Mouse (Mus musculus) neural tube, embryonic 13.5 days (tissue): ENCODE measurements around the gene Uggt2. TPM values are rescaled to one million over a fixed set of nuclear protein-coding genes. Genes with fewer than 3 reads are reported as not detected.
A peak's percentile ranks its signal among the peaks of the same experiment; 100 is the strongest.

ENCODE experiments used
- ATAC-seq: fragments of 200-750 bp; cut with Nextera tagmentation; 2 replicates; pipeline ENCODE4 v1.8.0; 2017; ENCODE audit warnings: low read depth, mild to moderate bottlenecking, moderate TSS enrichment, moderate library complexity
- H3K27ac ChIP-seq: fragments of 300-500 bp; sonication (generic); replicated peaks from 2 replicates; pipeline ENCODE4 v1.5.1; 2015; ENCODE audit warnings: moderate library complexity, mild to moderate bottlenecking, inconsistent platforms
- H3K27me3 ChIP-seq: fragments of 300-500 bp; sonication (generic); 2 replicates; pipeline ENCODE4 v1.6.1; 2015; ENCODE audit warnings: mild to moderate bottlenecking, inconsistent platforms
- H3K36me3 ChIP-seq: fragments of 300-500 bp; sonication (generic); 2 replicates; pipeline ENCODE4 v1.6.1; 2015; ENCODE audit warnings: mild to moderate bottlenecking, inconsistent platforms
- H3K4me1 ChIP-seq: fragments of 300-500 bp; sonication (generic); replicated peaks from 2 replicates; pipeline ENCODE4 v1.6.1; 2015; ENCODE audit warnings: inconsistent platforms
- H3K4me2 ChIP-seq: fragments of 300-500 bp; sonication (generic); 2 replicates; pipeline ENCODE4 v1.6.1; 2015; ENCODE audit warnings: inconsistent platforms, mild to moderate bottlenecking, moderate library complexity
- H3K4me3 ChIP-seq: fragments of 300-500 bp; sonication (generic); 2 replicates; pipeline ENCODE4 v1.5.1; 2015; ENCODE audit warnings: mild to moderate bottlenecking, inconsistent platforms
- H3K9ac ChIP-seq: fragments of 300-500 bp; sonication (generic); 2 replicates; pipeline ENCODE4 v1.6.1; 2015; ENCODE audit warnings: moderate library complexity, mild to moderate bottlenecking, inconsistent platforms
- H3K9me3 ChIP-seq: fragments of 300-500 bp; sonication (generic); 2 replicates; pipeline ENCODE4 v1.6.1; 2016; ENCODE audit warnings: inconsistent platforms
- WGBS: fragments of 180-500 bp; shearing (Covaris S2); methylation state at CpG from one replicate; pipeline ENCODE4 v1.1.7; 2015; 5-methylcytosine and 5-hydroxymethylcytosine counted together
- polyA plus RNA-seq: library from polyadenylated mRNA; unstranded; fragments of >200 nt; fragmentation: Nextera tagmentation; extraction: Ambion mirVana; gene quantifications from 2 replicates; pipeline ENCODE4 v1.2.1, GENCODE M21; 2015

The Uggt2 gene
- polyA plus RNA-seq, 1 experiment from 2014 or later = 16.3 TPM

DNA sequence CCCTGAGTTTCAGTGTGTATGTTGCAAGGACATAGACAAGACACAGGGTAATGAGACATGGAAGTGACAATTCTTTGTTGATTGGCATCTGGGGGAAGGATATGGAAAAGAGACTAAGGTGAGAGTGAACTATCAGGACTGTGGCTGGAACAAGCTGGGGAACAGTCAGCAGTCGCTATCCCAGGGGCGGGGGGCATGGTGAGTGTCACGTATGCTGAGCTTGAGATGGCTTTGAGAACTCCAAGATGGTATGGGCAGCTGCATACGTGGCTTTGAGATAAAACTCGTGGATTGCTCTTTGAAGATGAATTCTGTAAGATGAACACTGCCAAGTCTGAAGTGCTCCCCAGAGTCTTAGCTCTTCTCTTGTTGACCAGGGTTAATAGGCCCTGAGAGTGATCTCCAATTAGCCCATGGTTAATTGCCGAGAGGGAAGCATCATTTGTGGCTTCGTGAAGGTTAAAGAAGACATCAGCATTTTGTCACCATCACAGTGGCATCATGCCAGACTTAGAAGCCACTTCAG is 9.6 kb upstream of the Uggt2 start:
- WGBS = 57% methylated on average over 7 of the region's 7 CpGs
- H3K27me3 ChIP-seq = no peaks in the 10 kb centered on the region
- H3K36me3 ChIP-seq = no peaks in the 10 kb centered on the region
- no peak overlapping the region for H3K9ac ChIP-seq
- no peak for ATAC-seq
- H3K9me3 ChIP-seq = no peaks in the 10 kb centered on the region
- no peak overlapping the region for H3K4me3 ChIP-seq
- 0 out of 2 replicates have a peak, but pooled peaks cover 3% of the 10 kb centered on the region for H3K4me1 ChIP-seq
- no peak overlapping the region for H3K27ac ChIP-seq
- no peak overlapping the region for H3K4me2 ChIP-seq

DNA sequence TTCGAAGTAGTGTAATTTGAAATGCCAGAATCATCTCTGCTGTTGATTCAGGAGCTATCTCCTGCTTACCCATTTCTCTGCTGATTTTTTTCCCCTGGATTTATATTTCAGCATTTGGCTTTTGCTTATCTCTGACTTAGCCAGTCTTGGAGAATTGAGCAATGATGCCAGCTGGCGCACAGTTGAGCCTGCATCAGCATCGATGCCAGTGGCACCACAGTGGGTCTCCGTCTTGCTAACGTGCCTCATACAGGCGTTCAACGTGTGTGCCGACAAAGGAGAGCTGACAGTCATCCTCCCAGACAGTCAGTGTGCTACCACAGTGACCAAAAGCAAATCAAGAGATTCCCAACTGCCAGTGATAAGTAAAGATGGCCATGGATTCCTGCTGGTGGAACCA is 8.4 kb upstream of the Uggt2 start:
- Histone ChIP-seq H3K27ac (no peak overlapping the region), H3K4me3 (no peak overlapping the region), H3K4me1 (0 out of 2 replicates have a peak, but pooled peaks cover 3% of the 10 kb centered on the region), H3K9me3 (no peaks in the 10 kb centered on the region), H3K36me3 (no peaks in the 10 kb centered on the region), H3K9ac (no peak overlapping the region), H3K27me3 (no peaks in the 10 kb centered on the region), H3K4me2 (no peak overlapping the region)
- no peak for ATAC-seq
- 94% methylated on average over 8 of the region's 8 CpGs for WGBS

DNA sequence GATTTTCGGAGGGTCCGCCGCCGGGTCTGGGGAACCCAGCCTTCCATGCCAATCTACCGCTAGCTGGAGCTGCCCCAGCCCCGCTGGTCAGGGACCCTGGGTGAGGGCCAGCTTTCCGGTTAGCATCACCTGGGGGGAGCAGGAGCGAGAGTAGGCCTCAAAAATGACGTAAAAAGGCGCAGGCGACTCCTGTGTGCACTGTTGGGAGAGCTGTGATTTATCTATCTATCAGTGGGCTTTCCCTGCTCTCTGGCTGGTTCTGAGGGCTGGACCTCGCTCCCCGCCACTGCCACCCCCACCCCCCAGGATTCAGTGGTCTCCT is 301 bp upstream of the Uggt2 start:
- Histone ChIP-seq H3K27me3 (no peaks in the 10 kb centered on the region), H3K36me3 (peaks cover 2% of the 10 kb centered on the region; the same call in 1 of the 2 replicates), H3K9me3 (no peaks in the 10 kb centered on the region), H3K9ac (peak overlapping the region; percentile 94), H3K27ac (peak overlapping the region; percentile 92), H3K4me2 (peak overlapping the region; percentile 79), H3K4me3 (peak overlapping the region; percentile 83), H3K4me1 (peaks cover 19% of the 10 kb centered on the region)
- WGBS = under 1% methylated on average over 13 of the region's 13 CpGs
- ATAC-seq = peak; percentile 88

DNA sequence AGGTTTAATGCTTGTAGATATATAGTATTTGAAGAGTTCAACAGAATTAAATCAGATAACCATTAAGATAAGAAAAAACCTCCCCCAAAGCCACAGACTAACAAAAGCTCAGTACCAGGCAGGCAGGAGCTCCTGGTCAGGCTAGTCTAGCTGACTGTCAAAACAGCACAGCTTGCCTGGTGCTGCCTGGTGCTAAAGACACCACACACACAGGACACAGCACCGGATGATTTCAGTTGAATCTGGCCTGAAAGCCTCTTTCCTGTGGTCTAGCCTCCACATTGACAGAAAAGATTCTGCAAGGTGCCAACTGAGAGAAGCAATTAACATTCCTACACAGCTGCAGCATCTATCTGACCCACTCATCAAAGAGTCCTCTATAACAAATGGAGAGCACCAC is 37.4 kb downstream of the Uggt2 start:
- no peak overlapping the region for H3K9ac ChIP-seq
- ATAC-seq = no peak
- H3K4me2 ChIP-seq = no peak overlapping the region
- no peak overlapping the region for H3K4me3 ChIP-seq
- no peaks in the 10 kb centered on the region for H3K9me3 ChIP-seq
- WGBS = 96% methylated on average over 1 of the region's 1 CpGs
- H3K36me3 ChIP-seq = peaks cover 32% of the 10 kb centered on the region
- H3K4me1 ChIP-seq = no peaks in the 10 kb centered on the region
- no peaks in the 10 kb centered on the region for H3K27me3 ChIP-seq
- no peak overlapping the region for H3K27ac ChIP-seq

DNA sequence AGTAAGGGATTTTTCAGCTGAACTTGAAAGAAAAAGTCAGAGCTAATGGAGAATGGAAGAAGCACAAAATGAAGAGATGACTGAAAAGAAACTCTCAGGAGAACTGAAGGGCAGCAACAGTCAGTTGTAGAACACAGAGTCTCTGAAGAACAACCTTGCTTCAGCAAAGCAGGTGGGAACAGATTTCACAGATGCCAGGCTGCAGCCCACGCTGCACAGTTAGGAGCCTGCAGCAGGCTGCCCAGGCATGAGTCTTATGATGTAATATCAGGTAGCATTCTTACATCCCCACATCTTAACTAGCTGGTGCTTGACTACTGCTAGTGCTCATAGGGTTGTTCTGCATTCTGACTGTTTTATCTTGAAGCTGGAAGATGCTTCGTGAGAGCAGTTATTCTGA is 38.5 kb downstream of the Uggt2 start:
- H3K4me2 ChIP-seq = no peak overlapping the region
- no peak overlapping the region for H3K9ac ChIP-seq
- peaks cover 34% of the 10 kb centered on the region for H3K36me3 ChIP-seq
- H3K4me3 ChIP-seq = no peak overlapping the region
- no peak for ATAC-seq
- WGBS = 93% methylated on average over 2 of the region's 2 CpGs
- no peak overlapping the region for H3K27ac ChIP-seq
- no peaks in the 10 kb centered on the region for H3K27me3 ChIP-seq
- no peaks in the 10 kb centered on the region for H3K4me1 ChIP-seq
- H3K9me3 ChIP-seq = no peaks in the 10 kb centered on the region

DNA sequence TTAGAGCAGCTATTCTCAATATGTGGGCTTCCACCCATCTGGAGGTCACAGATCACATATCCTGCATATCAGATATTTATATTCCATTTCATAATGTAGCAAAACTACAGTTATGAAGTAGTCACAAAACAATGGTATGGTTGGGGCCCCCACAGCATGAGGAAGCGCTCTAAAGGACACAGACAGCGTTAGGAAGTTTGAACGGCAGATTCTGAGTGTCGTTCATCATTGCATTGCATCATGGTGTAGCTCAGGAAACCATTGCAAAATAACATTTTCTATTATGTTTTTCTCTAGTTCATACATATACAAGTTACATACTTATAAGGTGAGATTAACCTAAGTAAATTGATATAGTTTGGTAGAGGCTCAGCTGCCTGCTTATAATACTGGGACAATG is 42.2 kb downstream of the Uggt2 start:
- H3K27me3 ChIP-seq = no peaks in the 10 kb centered on the region
- no peak for ATAC-seq
- 97% methylated on average over 4 of the region's 4 CpGs for WGBS

DNA sequence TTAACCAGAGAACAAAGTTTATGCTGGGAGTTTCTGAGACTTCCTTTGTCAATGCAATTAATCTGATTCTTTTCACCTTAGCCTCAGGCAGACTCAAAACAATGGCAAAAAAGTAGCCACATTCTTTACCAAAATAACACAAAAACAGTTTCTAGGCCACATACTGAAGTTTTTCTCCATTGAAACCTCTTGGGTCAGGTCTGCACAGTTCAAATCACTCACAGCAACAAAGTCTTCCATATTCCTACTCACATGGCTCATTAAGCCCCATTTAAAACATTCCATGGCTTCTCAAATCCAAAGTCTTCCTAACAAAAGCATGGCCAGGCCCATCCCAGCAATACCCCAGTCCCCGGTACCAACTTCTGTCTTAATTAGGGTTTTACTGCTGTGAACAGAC is 46.3 kb downstream of the Uggt2 start:
- no peak for ATAC-seq
- H3K4me2 ChIP-seq = no peak overlapping the region
- no peak overlapping the region for H3K9ac ChIP-seq
- H3K36me3 ChIP-seq = peaks cover 53% of the 10 kb centered on the region
- H3K27me3 ChIP-seq = no peaks in the 10 kb centered on the region
- H3K4me3 ChIP-seq = no peak overlapping the region
- no peaks in the 10 kb centered on the region for H3K4me1 ChIP-seq
- no peaks in the 10 kb centered on the region for H3K9me3 ChIP-seq
- no peak overlapping the region for H3K27ac ChIP-seq
- WGBS = 43% methylated on average over 1 of the region's 1 CpGs

More for the DNA sequence above, 42.2 kb downstream of the Uggt2 start:
- H3K9ac ChIP-seq = no peak overlapping the region
- H3K27ac ChIP-seq = no peak overlapping the region
- no peaks in the 10 kb centered on the region for H3K4me1 ChIP-seq
- peaks cover 56% of the 10 kb centered on the region for H3K36me3 ChIP-seq
- no peak overlapping the region for H3K4me3 ChIP-seq
- H3K4me2 ChIP-seq = no peak overlapping the region
- no peaks in the 10 kb centered on the region for H3K9me3 ChIP-seq

DNA sequence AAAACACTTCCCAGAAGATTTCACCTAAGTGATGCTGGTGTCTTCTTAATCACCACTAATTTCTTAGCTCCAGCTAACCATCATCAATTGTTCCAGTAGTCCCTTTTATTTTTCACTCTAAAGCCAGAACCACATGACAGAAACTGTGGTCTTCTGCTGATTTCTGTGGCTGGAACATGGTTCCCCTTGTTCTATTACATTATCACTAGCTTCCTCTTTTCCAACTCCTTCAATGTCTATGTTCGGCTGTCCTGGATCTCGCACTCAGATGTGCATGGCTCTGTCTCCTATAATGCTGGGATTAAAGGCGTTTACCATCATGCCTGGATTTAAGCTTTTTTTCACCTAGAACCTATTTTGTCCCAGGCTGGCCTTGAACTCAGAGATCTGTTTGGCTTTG is 46.9 kb downstream of the Uggt2 start:
- no peak overlapping the region for H3K9ac ChIP-seq
- H3K27ac ChIP-seq = no peak overlapping the region
- no peak for ATAC-seq
- H3K4me3 ChIP-seq = no peak overlapping the region
- WGBS = 97% methylated on average over 3 of the region's 3 CpGs
- peaks cover 50% of the 10 kb centered on the region for H3K36me3 ChIP-seq
- H3K4me2 ChIP-seq = no peak overlapping the region
- H3K9me3 ChIP-seq = no peaks in the 10 kb centered on the region
- no peaks in the 10 kb centered on the region for H3K4me1 ChIP-seq
- H3K27me3 ChIP-seq = no peaks in the 10 kb centered on the region

DNA sequence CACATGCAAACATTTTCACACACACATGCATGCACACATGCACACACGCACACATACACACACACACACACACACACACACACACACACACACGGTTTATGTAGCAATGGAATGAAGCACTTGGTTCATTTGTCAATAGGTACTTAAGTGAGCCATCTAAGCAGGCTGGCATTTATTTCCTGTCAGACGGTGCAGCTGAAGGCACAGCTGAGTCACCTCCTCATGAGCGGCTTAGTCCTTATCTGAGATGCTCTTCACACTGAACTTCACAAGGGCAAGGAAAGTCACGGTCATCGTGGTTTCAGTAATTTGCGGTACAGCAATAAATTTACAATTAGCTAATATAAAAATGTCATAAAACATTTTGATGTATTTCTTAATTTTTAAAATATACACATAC is 55.5 kb downstream of the Uggt2 start:
- WGBS = 85% methylated on average over 7 of the region's 7 CpGs
- Histone ChIP-seq H3K27me3 (no peaks in the 10 kb centered on the region), H3K9me3 (no peaks in the 10 kb centered on the region), H3K27ac (no peak overlapping the region), H3K9ac (no peak overlapping the region), H3K4me1 (no peaks in the 10 kb centered on the region), H3K36me3 (peaks cover 23% of the 10 kb centered on the region), H3K4me3 (no peak overlapping the region), H3K4me2 (no peak overlapping the region)
- ATAC-seq = no peak

DNA sequence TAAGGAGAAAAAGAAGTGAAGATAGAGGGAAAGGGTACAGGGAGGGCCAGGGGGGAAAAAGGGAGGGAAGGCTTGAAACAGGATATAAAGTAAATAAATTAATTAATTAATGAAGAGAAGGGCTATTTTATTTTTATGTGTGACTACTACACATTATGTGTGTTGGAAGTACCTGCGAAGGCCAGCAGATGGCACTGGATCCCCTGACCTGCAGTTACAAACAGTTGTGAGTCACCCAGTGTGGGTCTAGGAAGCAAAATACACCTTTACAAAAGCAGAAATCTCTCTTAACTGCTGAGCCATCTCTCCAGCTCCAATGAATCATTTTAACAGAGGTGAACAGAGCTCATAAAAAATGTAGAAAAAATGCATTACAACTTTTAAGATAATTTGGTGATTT is 59.0 kb downstream of the Uggt2 start:
- no peaks in the 10 kb centered on the region for H3K27me3 ChIP-seq
- H3K4me2 ChIP-seq = no peak overlapping the region
- no peaks in the 10 kb centered on the region for H3K9me3 ChIP-seq
- ATAC-seq = 0 out of 2 replicates have a peak, but pooled peaks have one; percentile 43
- 69% methylated on average over 1 of the region's 1 CpGs for WGBS
- no peaks in the 10 kb centered on the region for H3K4me1 ChIP-seq
- no peak overlapping the region for H3K27ac ChIP-seq
- no peak overlapping the region for H3K9ac ChIP-seq
- peaks cover 28% of the 10 kb centered on the region for H3K36me3 ChIP-seq
- no peak overlapping the region for H3K4me3 ChIP-seq

DNA sequence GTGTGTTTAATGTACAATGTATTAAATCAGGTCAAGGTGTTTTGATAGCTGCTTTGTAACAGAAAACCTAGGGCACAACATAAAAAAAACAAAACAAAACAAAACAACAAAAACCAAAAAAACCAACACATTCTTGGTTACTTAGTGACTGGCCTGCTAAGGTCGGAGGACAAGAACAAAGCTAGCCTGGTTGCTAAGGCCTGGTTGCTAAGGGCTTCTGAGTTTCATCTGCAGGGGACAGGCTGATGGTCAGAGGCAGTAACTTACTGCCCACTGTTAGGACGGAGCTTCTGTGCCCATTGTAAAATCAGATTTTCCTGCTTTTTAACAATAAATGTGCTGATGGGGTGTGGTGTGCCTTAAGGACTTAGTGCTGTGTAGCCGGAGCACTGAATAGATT is 61.5 kb downstream of the Uggt2 start:
- Histone ChIP-seq H3K9ac (no peak overlapping the region), H3K27me3 (no peaks in the 10 kb centered on the region), H3K9me3 (no peaks in the 10 kb centered on the region), H3K36me3 (peaks cover 42% of the 10 kb centered on the region), H3K4me1 (no peaks in the 10 kb centered on the region), H3K4me3 (no peak overlapping the region), H3K27ac (no peak overlapping the region), H3K4me2 (no peak overlapping the region)
- WGBS = 32% methylated on average over 3 of the region's 3 CpGs
- ATAC-seq = no peak

DNA sequence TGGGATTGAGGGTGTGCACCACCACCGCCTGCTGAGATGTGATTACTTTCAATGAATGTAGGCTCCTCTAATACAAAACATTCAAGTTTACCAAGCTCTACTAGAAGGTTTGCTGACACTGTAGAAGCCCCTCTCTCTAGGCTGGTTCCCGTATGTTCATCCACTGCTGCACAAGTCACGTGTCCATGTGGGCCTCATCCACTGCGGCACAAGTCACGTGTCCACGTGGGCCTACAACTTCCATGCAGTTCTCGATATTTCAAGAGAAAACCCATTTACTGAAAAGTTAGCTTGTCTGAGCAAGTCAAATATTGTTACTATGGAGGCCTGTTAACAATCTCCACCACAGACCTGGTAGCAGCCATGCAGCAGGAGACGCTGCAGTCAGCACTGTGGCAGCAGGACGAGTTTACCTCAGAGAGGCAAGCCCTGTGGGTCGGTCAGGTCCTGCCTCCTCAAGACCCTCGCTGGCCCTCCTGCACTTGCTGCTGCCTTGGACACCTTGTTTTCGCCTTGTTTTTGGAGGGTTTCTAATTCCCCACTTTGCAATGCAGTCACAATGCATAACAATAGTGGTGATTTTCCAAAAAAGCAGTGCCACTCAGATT is 62.0 kb downstream of the Uggt2 start:
- peaks cover 37% of the 10 kb centered on the region for H3K36me3 ChIP-seq
- H3K27me3 ChIP-seq = no peaks in the 10 kb centered on the region
- no peak overlapping the region for H3K27ac ChIP-seq
- ATAC-seq = no peak
- H3K9ac ChIP-seq = no peak overlapping the region
- no peaks in the 10 kb centered on the region for H3K4me1 ChIP-seq
- H3K4me2 ChIP-seq = no peak overlapping the region
- 81% methylated on average over 12 of the region's 12 CpGs for WGBS
- no peak overlapping the region for H3K4me3 ChIP-seq
- H3K9me3 ChIP-seq = no peaks in the 10 kb centered on the region

DNA sequence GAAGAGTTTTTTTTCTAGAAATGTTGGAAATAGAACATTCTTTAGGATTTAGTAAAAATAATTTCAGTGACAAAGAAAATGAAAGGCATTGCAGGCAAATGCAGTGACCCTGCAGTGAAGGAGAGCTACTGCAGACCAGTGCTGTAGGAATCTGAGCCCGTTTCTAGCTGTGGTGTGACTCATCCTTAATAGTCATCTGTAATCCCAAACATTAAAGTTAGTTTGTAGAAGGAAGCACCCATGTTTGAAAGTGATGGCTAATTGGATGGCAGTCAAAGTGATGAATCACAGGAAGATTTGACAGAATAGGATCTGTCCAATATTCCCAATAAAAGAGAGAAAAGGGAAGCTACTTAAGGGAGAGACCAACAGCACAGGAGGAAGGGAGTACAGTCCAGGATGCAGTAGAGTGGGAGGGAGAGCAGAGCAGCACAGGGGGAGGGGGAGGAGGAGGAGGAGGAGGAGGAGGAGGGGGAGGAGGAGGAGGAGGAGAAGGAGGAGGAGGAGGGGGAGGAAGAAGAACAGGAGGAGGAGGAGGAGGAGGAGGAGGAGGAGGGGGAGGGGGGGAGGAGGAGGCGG is 71.5 kb downstream of the Uggt2 start:
- Histone ChIP-seq H3K9me3 (no peaks in the 10 kb centered on the region), H3K4me2 (no peak overlapping the region), H3K4me3 (no peak overlapping the region), H3K36me3 (peaks cover 23% of the 10 kb centered on the region), H3K27me3 (no peaks in the 10 kb centered on the region), H3K9ac (no peak overlapping the region), H3K27ac (no peak overlapping the region), H3K4me1 (no peaks in the 10 kb centered on the region)
- ATAC-seq = no peak
- WGBS = 72% methylated on average over 2 of the region's 2 CpGs
